Mouse (Mus musculus) embryonic facial prominence, embryonic 15.5 days (tissue): Measurements from ENCODE around the gene Otop2. TPM values are rescaled to one million over a fixed set of nuclear protein-coding genes. Genes with fewer than 3 reads are reported as not detected.
A peak's percentile ranks its signal among the peaks of the same experiment; 100 is the strongest.

ENCODE experiments used
- ATAC-seq: fragments of 200-750 bp; cut with Nextera tagmentation; 2 replicates; pipeline ENCODE4 v1.8.0; 2017; ENCODE audit warnings: low read depth, moderate TSS enrichment; ENCODE audit not compliant: insufficient number of reproducible peaks, low FRiP score, low TSS enrichment
- H3K27ac ChIP-seq: fragments of 300-500 bp; sonication (generic); replicated peaks from 2 replicates; pipeline ENCODE4 v1.5.1; 2015; ENCODE audit warnings: mild to moderate bottlenecking, inconsistent platforms
- H3K27me3 ChIP-seq: fragments of 300-500 bp; sonication (generic); 2 replicates; pipeline ENCODE4 v1.6.1; 2015; ENCODE audit warnings: inconsistent platforms
- H3K36me3 ChIP-seq: fragments of 300-500 bp; sonication (generic); 2 replicates; pipeline ENCODE4 v1.6.1; 2015; ENCODE audit warnings: mild to moderate bottlenecking, inconsistent platforms
- H3K4me1 ChIP-seq: fragments of 300-500 bp; sonication (generic); 2 replicates; pipeline ENCODE4 v1.6.1; 2015; ENCODE audit warnings: inconsistent platforms
- H3K4me2 ChIP-seq: fragments of 300-500 bp; sonication (generic); replicated peaks from 2 replicates; pipeline ENCODE4 v1.6.1; 2015; ENCODE audit warnings: mild to moderate bottlenecking, inconsistent platforms
- H3K4me3 ChIP-seq: fragments of 300-500 bp; sonication (generic); replicated peaks from 2 replicates; pipeline ENCODE4 v1.5.1; 2015; ENCODE audit warnings: mild to moderate bottlenecking, inconsistent platforms
- H3K9ac ChIP-seq: fragments of 300-500 bp; sonication (generic); 2 replicates; pipeline ENCODE4 v1.6.1; 2015; ENCODE audit warnings: inconsistent platforms
- H3K9me3 ChIP-seq: fragments of 300-500 bp; sonication (generic); replicated peaks from 2 replicates; pipeline ENCODE4 v1.6.1; 2016; ENCODE audit warnings: inconsistent platforms
- WGBS: fragments of 180-500 bp; shearing (Covaris S2); methylation state at CpG from one replicate; pipeline ENCODE4 v1.1.7; 2015; 5-methylcytosine and 5-hydroxymethylcytosine counted together
- polyA plus RNA-seq: library from polyadenylated mRNA; unstranded; fragments of >200 nt; fragmentation: Nextera tagmentation; extraction: Ambion mirVana; gene quantifications from 2 replicates; pipeline ENCODE4 v1.2.1, GENCODE M21; 2015

The Otop2 gene
- polyA plus RNA-seq, 1 experiment from 2014 or later = 0.32 TPM

- peaks cover 81% of the 10 kb centered on the region for H3K27me3 ChIP-seq
Observed at GRCm38 (mm10) chr11:115372015-115372414, 65.1 kb downstream of the Otop2 start.

GRCm38 (mm10) chr11:115372737-115373136, 65.8 kb downstream of the Otop2 start:
- Histone ChIP-seq H3K27me3 (peaks cover 74% of the 10 kb centered on the region), H3K4me3 (no peak overlapping the region), H3K4me1 (peaks cover 13% of the 10 kb centered on the region), H3K4me2 (no peak overlapping the region), H3K27ac (no peak overlapping the region), H3K36me3 (no peaks in the 10 kb centered on the region), H3K9me3 (no peaks in the 10 kb centered on the region), H3K9ac (no peak overlapping the region)
- WGBS = 39% methylated on average over 2 of the region's 2 CpGs
- ATAC-seq = no peak

More at GRCm38 (mm10) chr11:115372015-115372414, 65.1 kb downstream of the Otop2 start:
- Histone ChIP-seq H3K9ac (no peak overlapping the region), H3K4me3 (no peak overlapping the region), H3K27ac (no peak overlapping the region), H3K36me3 (no peaks in the 10 kb centered on the region), H3K9me3 (no peaks in the 10 kb centered on the region), H3K4me2 (no peak overlapping the region), H3K4me1 (peaks cover 21% of the 10 kb centered on the region)
- ATAC-seq = no peak
- WGBS = 61% methylated on average over 1 of the region's 1 CpGs

GRCm38 (mm10) chr11:115373805-115374694, 67.1 kb downstream of the Otop2 start:
- peak overlapping the region; percentile 65 for H3K4me2 ChIP-seq
- ATAC-seq = peak; percentile 55
- H3K36me3 ChIP-seq = no peaks in the 10 kb centered on the region
- 1% methylated on average over 30 of the region's 30 CpGs for WGBS
- no peaks in the 10 kb centered on the region for H3K9me3 ChIP-seq
- H3K9ac ChIP-seq = 0 out of 2 replicates have a peak overlapping the region, but pooled peaks have one; percentile 1
- peak overlapping the region; percentile 38 for H3K4me3 ChIP-seq
- peaks cover 64% of the 10 kb centered on the region for H3K27me3 ChIP-seq
- peaks cover 13% of the 10 kb centered on the region for H3K4me1 ChIP-seq
- H3K27ac ChIP-seq = no peak overlapping the region

GRCm38 (mm10) chr11:115374695-115375425, 67.9 kb downstream of the Otop2 start:
- no peak overlapping the region for H3K27ac ChIP-seq
- WGBS = 52% methylated on average over 12 of the region's 12 CpGs
- H3K9ac ChIP-seq = no peak overlapping the region
- H3K4me3 ChIP-seq = peak overlapping the region; percentile 38
- H3K4me1 ChIP-seq = peaks cover 13% of the 10 kb centered on the region
- no peaks in the 10 kb centered on the region for H3K9me3 ChIP-seq
- peak overlapping the region; percentile 65 for H3K4me2 ChIP-seq
- H3K27me3 ChIP-seq = peaks cover 56% of the 10 kb centered on the region
- ATAC-seq = no peak
- no peaks in the 10 kb centered on the region for H3K36me3 ChIP-seq

GRCm38 (mm10) chr11:115376722-115377121, 69.8 kb downstream of the Otop2 start:
- Histone ChIP-seq H3K9ac (no peak overlapping the region), H3K4me3 (no peak overlapping the region), H3K4me2 (no peak overlapping the region), H3K36me3 (no peaks in the 10 kb centered on the region), H3K27me3 (peaks cover 45% of the 10 kb centered on the region), H3K27ac (no peak overlapping the region), H3K4me1 (peaks cover 19% of the 10 kb centered on the region), H3K9me3 (no peaks in the 10 kb centered on the region)
- ATAC-seq = no peak
- WGBS = 69% methylated on average over 7 of the region's 7 CpGs

GRCm38 (mm10) chr11:115377254-115377653, 70.3 kb downstream of the Otop2 start:
- ATAC-seq = no peak
- H3K4me2 ChIP-seq = no peak overlapping the region
- 80% methylated on average over 4 of the region's 4 CpGs for WGBS
- no peak overlapping the region for H3K27ac ChIP-seq
- no peaks in the 10 kb centered on the region for H3K36me3 ChIP-seq
- no peaks in the 10 kb centered on the region for H3K9me3 ChIP-seq
- H3K4me1 ChIP-seq = peaks cover 20% of the 10 kb centered on the region
- no peak overlapping the region for H3K4me3 ChIP-seq
- no peak overlapping the region for H3K9ac ChIP-seq
- peaks cover 43% of the 10 kb centered on the region for H3K27me3 ChIP-seq

- no peak overlapping the region for H3K4me2 ChIP-seq
- no peak overlapping the region for H3K4me3 ChIP-seq
- H3K4me1 ChIP-seq = peaks cover 26% of the 10 kb centered on the region
- no peaks in the 10 kb centered on the region for H3K9me3 ChIP-seq
- H3K27me3 ChIP-seq = peaks cover 37% of the 10 kb centered on the region
- H3K36me3 ChIP-seq = no peaks in the 10 kb centered on the region
- no peak overlapping the region for H3K27ac ChIP-seq
- H3K9ac ChIP-seq = no peak overlapping the region
- ATAC-seq = no peak
- WGBS = 77% methylated on average over 7 of the region's 7 CpGs
Observed at GRCm38 (mm10) chr11:115377854-115378253, 70.9 kb downstream of the Otop2 start.

- H3K4me2 ChIP-seq = peak overlapping the region; percentile 85
- H3K27me3 ChIP-seq = 0 out of 2 replicates have a peak, but pooled peaks cover 5% of the 10 kb centered on the region
- H3K27ac ChIP-seq = peak overlapping the region; percentile 66
- peak overlapping the region; percentile 78 for H3K4me3 ChIP-seq
- H3K36me3 ChIP-seq = no peaks in the 10 kb centered on the region
- 11% methylated on average over 9 of the region's 9 CpGs for WGBS
- H3K4me1 ChIP-seq = peaks cover 36% of the 10 kb centered on the region
- peak overlapping the region; percentile 74; the same call in 1 of the 2 replicates for H3K9ac ChIP-seq
- no peak for ATAC-seq
- no peaks in the 10 kb centered on the region for H3K9me3 ChIP-seq
Observed at GRCm38 (mm10) chr11:115381276-115381675, 74.3 kb downstream of the Otop2 start.

Other genes with a start within 250 kb of the Otop2 start
- 0.12 and 0.16 TPM in 2 replicates for gene Cd300e, start 245.0 kb upstream of the Otop2 start, polyA plus RNA-seq
- gene Rab37, start 215.7 kb upstream of the Otop2 start, polyA plus RNA-seq = 1.6 and 2.0 TPM in 2 replicates
- 0.96 and 1.0 TPM in 2 replicates for gene Cd300lf, start 173.2 kb upstream of the Otop2 start, polyA plus RNA-seq
- 45.2 and 51.8 TPM in 2 replicates for gene Slc9a3r1, start 143.8 kb upstream of the Otop2 start, polyA plus RNA-seq
- 12.6 and 13.9 TPM in 2 replicates for gene Tmem104, start 119.7 kb upstream of the Otop2 start, polyA plus RNA-seq
- gene Nat9, start 119.3 kb upstream of the Otop2 start, polyA plus RNA-seq = 30.9 and 41.6 TPM in 2 replicates
- gene Grin2c, start 39.9 kb upstream of the Otop2 start, polyA plus RNA-seq = 0.05 TPM in 1 of 2 replicates, not detected in the other
- gene Fdxr, start 30.1 kb upstream of the Otop2 start, polyA plus RNA-seq = 16.0 and 17.0 TPM in 2 replicates
- 0.60 and 0.66 TPM in 2 replicates for gene Fads6, start 9.5 kb upstream of the Otop2 start, polyA plus RNA-seq
- gene Ush1g, start 14.9 kb downstream of the Otop2 start, polyA plus RNA-seq = 0.11 and 0.12 TPM in 2 replicates
- 0.24 and 0.35 TPM in 2 replicates for gene Otop3, start 27.6 kb downstream of the Otop2 start, polyA plus RNA-seq
- 8.9 and 9.6 TPM in 2 replicates for gene Hid1, start 60.6 kb downstream of the Otop2 start, polyA plus RNA-seq
- 13.7 and 13.8 TPM in 2 replicates for gene Cdr2l, start 74.8 kb downstream of the Otop2 start, polyA plus RNA-seq
- gene Mrpl58, start 96.6 kb downstream of the Otop2 start, polyA plus RNA-seq = 167 and 169 TPM in 2 replicates
- 815 and 841 TPM in 2 replicates for gene Atp5h, start 112.8 kb downstream of the Otop2 start, polyA plus RNA-seq
- gene Kctd2, start 113.0 kb downstream of the Otop2 start, polyA plus RNA-seq = 18.1 and 18.5 TPM in 2 replicates
- gene Trim80, start 133.4 kb downstream of the Otop2 start, polyA plus RNA-seq = not detected in 2 replicates
- gene Slc16a5, start 155.3 kb downstream of the Otop2 start, polyA plus RNA-seq = 0.22 and 0.36 TPM in 2 replicates
- 8.9 and 9.8 TPM in 2 replicates for gene Armc7, start 168.5 kb downstream of the Otop2 start, polyA plus RNA-seq
- 87.5 and 88.1 TPM in 2 replicates for gene Nt5c, start 184.7 kb downstream of the Otop2 start, polyA plus RNA-seq
- 523 and 542 TPM in 2 replicates for gene Jpt1, start 207.2 kb downstream of the Otop2 start, polyA plus RNA-seq
- 826 and 846 TPM in 2 replicates for gene Sumo2, start 229.1 kb downstream of the Otop2 start, polyA plus RNA-seq